Mouse (Mus musculus) midbrain, embryonic 16.5 days (tissue): ENCODE results near the gene Ero1lb. TPM values are rescaled to one million over a fixed set of nuclear protein-coding genes. Genes with fewer than 3 reads are reported as not detected.

ENCODE experiments used
- ATAC-seq: fragments of 200-750 bp; cut with Nextera tagmentation; 2 replicates; pipeline ENCODE4 v1.8.0; 2017; ENCODE audit warnings: moderate TSS enrichment
- H3K27ac ChIP-seq: fragments of 300-500 bp; sonication (generic); 2 replicates; pipeline ENCODE4 v1.5.1; 2014; ENCODE audit warnings: mild to moderate bottlenecking, low read length, mixed read lengths
- H3K27me3 ChIP-seq: fragments of 300-500 bp; sonication (generic); 2 replicates; pipeline ENCODE4 v1.6.1; 2014; ENCODE audit warnings: low read depth, low read length, mixed read lengths; ENCODE audit not compliant: control insufficient read depth, insufficient read depth
- H3K36me3 ChIP-seq: fragments of 300-500 bp; sonication (generic); 2 replicates; pipeline ENCODE4 v1.6.1; 2014; ENCODE audit warnings: mild to moderate bottlenecking, low read length, moderate library complexity, mixed read lengths; ENCODE audit not compliant: control insufficient read depth, insufficient read depth
- H3K4me1 ChIP-seq: fragments of 300-500 bp; sonication (generic); 2 replicates; pipeline ENCODE4 v1.6.1; 2014; ENCODE audit warnings: mild to moderate bottlenecking, low read length, mixed read lengths; ENCODE audit not compliant: control insufficient read depth, insufficient read depth
- H3K4me2 ChIP-seq: fragments of 300-500 bp; sonication (generic); 2 replicates; pipeline ENCODE4 v1.6.1; 2014; ENCODE audit warnings: mild to moderate bottlenecking, low read length, mixed read lengths
- H3K4me3 ChIP-seq: fragments of 300-500 bp; sonication (generic); 2 replicates; pipeline ENCODE4 v1.5.1; 2014; ENCODE audit warnings: low read depth, mild to moderate bottlenecking, low read length, moderate library complexity, mixed read lengths
- H3K9ac ChIP-seq: fragments of 300-500 bp; sonication (generic); 2 replicates; pipeline ENCODE4 v1.6.1; 2014; ENCODE audit warnings: low read depth, low read length, mixed read lengths
- H3K9me3 ChIP-seq: fragments of 300-500 bp; sonication (generic); replicated peaks from 2 replicates; pipeline ENCODE4 v1.6.1; 2014; ENCODE audit warnings: mild to moderate bottlenecking, low read length, mixed read lengths; ENCODE audit not compliant: control insufficient read depth, poor library complexity, severe bottlenecking
- WGBS: fragments of 180-500 bp; shearing (Covaris S2); extraction: QIAGEN DNeasy Blood & Tissue Kit; methylation state at CpG from one replicate; pipeline ENCODE4 v1.1.7; 2014; 5-methylcytosine and 5-hydroxymethylcytosine counted together
- polyA plus RNA-seq: library from polyadenylated mRNA; unstranded; fragments of >200 nt; fragmentation: Nextera tagmentation; extraction: Ambion mirVana; gene quantifications from 2 replicates; pipeline ENCODE4 v1.2.1, GENCODE M21; 2015

The Ero1lb gene
- 17.1 and 19.2 TPM in 2 replicates for polyA plus RNA-seq

GRCm38 (mm10) chr13:12565621-12566390 is at the start of gene Ero1lb:
TSS of gene Ero1lb (plus strand) at chr13:12565874.
- no peaks in the 10 kb centered on the region for H3K9me3 ChIP-seq
- peak within 1 kb of the TSS; percentile 82 for H3K9ac ChIP-seq
- peaks cover 11% of the 10 kb centered on the region for H3K4me1 ChIP-seq
- H3K27me3 ChIP-seq, result no peaks in the 10 kb centered on the region; the same call in 1 of the 2 replicates
- H3K4me3 ChIP-seq, result peak within 1 kb of the TSS; percentile 84
- under 1% methylated on average over 73 of the region's 73 CpGs for WGBS
- H3K27ac ChIP-seq, result peak within 1 kb of the TSS; percentile 52; the same call in 1 of the 2 replicates
- ATAC-seq, result peak; percentile 98
- H3K4me2 ChIP-seq, result peak within 1 kb of the TSS; percentile 76
- no peaks in the 10 kb centered on the region for H3K36me3 ChIP-seq

GRCm38 (mm10) chr13:12519371-12519770 is 46.3 kb upstream of the Ero1lb start:
- peak overlapping the region; percentile 55 for H3K9ac ChIP-seq
- no peaks in the 10 kb centered on the region for H3K9me3 ChIP-seq
- H3K36me3 ChIP-seq, result no peaks in the 10 kb centered on the region
- peak overlapping the region; percentile 61 for H3K4me3 ChIP-seq
- no peak overlapping the region for H3K27ac ChIP-seq
- peak; percentile 76 for ATAC-seq
- H3K4me2 ChIP-seq, result peak overlapping the region; percentile 99
- H3K27me3 ChIP-seq, result peaks cover 7% of the 10 kb centered on the region
- no peaks in the 10 kb centered on the region; the same call in 1 of the 2 replicates for H3K4me1 ChIP-seq
- WGBS, result 4% methylated on average over 18 of the region's 18 CpGs

GRCm38 (mm10) chr13:12519955-12520584 is 45.6 kb upstream of the Ero1lb start, which contains the start of gene Edaradd:
TSS of gene Edaradd (minus strand) at chr13:12520438.
- Histone ChIP-seq H3K4me1 (no peaks in the 10 kb centered on the region; the same call in 1 of the 2 replicates), H3K4me3 (peak within 1 kb of the TSS; percentile 61), H3K4me2 (peak within 1 kb of the TSS; percentile 99), H3K9ac (peak within 1 kb of the TSS; percentile 58), H3K27ac (no peak within 1 kb of the TSS), H3K36me3 (no peaks in the 10 kb centered on the region), H3K9me3 (no peaks in the 10 kb centered on the region), H3K27me3 (peaks cover 7% of the 10 kb centered on the region)
- peak; percentile 82 for ATAC-seq
- under 1% methylated on average over 35 of the region's 35 CpGs for WGBS

GRCm38 (mm10) chr13:12522346-12522745 is 43.3 kb upstream of the Ero1lb start:
- no peaks in the 10 kb centered on the region for H3K36me3 ChIP-seq
- H3K27me3 ChIP-seq, result peaks cover 7% of the 10 kb centered on the region
- no peak overlapping the region for H3K27ac ChIP-seq
- no peaks in the 10 kb centered on the region; the same call in 1 of the 2 replicates for H3K4me1 ChIP-seq
- H3K4me2 ChIP-seq, result no peak overlapping the region
- no peak for ATAC-seq
- H3K9ac ChIP-seq, result no peak overlapping the region
- H3K4me3 ChIP-seq, result no peak overlapping the region
- no peaks in the 10 kb centered on the region for H3K9me3 ChIP-seq

- Histone ChIP-seq H3K9me3 (no peaks in the 10 kb centered on the region), H3K27me3 (peaks cover 2% of the 10 kb centered on the region; the same call in 1 of the 2 replicates), H3K4me3 (no peak overlapping the region), H3K4me1 (no peaks in the 10 kb centered on the region), H3K36me3 (no peaks in the 10 kb centered on the region), H3K9ac (no peak overlapping the region), H3K4me2 (no peak overlapping the region), H3K27ac (no peak overlapping the region)
- WGBS, result 96% methylated on average over 4 of the region's 4 CpGs
- ATAC-seq, result no peak
Measured at GRCm38 (mm10) chr13:12525678-12526077, 40.0 kb upstream of the Ero1lb start.

GRCm38 (mm10) chr13:12534628-12535027 is 31.0 kb upstream of the Ero1lb start:
- H3K4me2 ChIP-seq, result no peak overlapping the region
- 88% methylated on average over 3 of the region's 3 CpGs for WGBS
- ATAC-seq, result no peak

GRCm38 (mm10) chr13:12537971-12538370 is 27.7 kb upstream of the Ero1lb start:
- Histone ChIP-seq H3K27me3 (peaks cover 7% of the 10 kb centered on the region; the same call in 1 of the 2 replicates), H3K4me1 (0 out of 2 replicates have a peak, but pooled peaks cover 4% of the 10 kb centered on the region), H3K27ac (no peak overlapping the region), H3K36me3 (no peaks in the 10 kb centered on the region), H3K4me2 (no peak overlapping the region), H3K9ac (no peak overlapping the region), H3K9me3 (no peaks in the 10 kb centered on the region), H3K4me3 (no peak overlapping the region)
- WGBS, result 76% methylated on average over 6 of the region's 6 CpGs
- no peak for ATAC-seq

More at GRCm38 (mm10) chr13:12534628-12535027, 31.0 kb upstream of the Ero1lb start:
- H3K9ac ChIP-seq, result no peak overlapping the region
- H3K36me3 ChIP-seq, result no peaks in the 10 kb centered on the region
- H3K27me3 ChIP-seq, result no peaks in the 10 kb centered on the region
- no peaks in the 10 kb centered on the region for H3K4me1 ChIP-seq
- no peak overlapping the region for H3K27ac ChIP-seq
- no peaks in the 10 kb centered on the region for H3K9me3 ChIP-seq
- no peak overlapping the region for H3K4me3 ChIP-seq

- H3K4me1 ChIP-seq, result 0 out of 2 replicates have a peak, but pooled peaks cover 4% of the 10 kb centered on the region
- peaks cover 7% of the 10 kb centered on the region; the same call in 1 of the 2 replicates for H3K27me3 ChIP-seq
- 5% methylated on average over 11 of the region's 11 CpGs for WGBS
- no peak overlapping the region; the same call in 1 of the 2 replicates for H3K9ac ChIP-seq
- ATAC-seq, result peak; percentile 83
- H3K9me3 ChIP-seq, result no peaks in the 10 kb centered on the region
- H3K27ac ChIP-seq, result peak overlapping the region; percentile 36; the same call in 1 of the 2 replicates
- H3K4me2 ChIP-seq, result peak overlapping the region; percentile 44
- H3K4me3 ChIP-seq, result no peak overlapping the region; the same call in 1 of the 2 replicates
- H3K36me3 ChIP-seq, result no peaks in the 10 kb centered on the region
Measured at GRCm38 (mm10) chr13:12539716-12540115, 26.0 kb upstream of the Ero1lb start.
